Mouse (Mus musculus) bone marrow macrophage, adult 2 months (primary cell): Measurements from ENCODE around the gene Aldh1a2.
A peak's percentile ranks its signal among the peaks of the same experiment; 100 is the strongest.

Experiments used
- CTCF ChIP-seq: IDR thresholded peaks from 2 replicates; pipeline ENCODE4 v1.5.1; 2012; ENCODE audit warnings: low read depth, mild to moderate bottlenecking, low read length, moderate library complexity
- POLR2A ChIP-seq: IDR thresholded peaks from 2 replicates; pipeline ENCODE4 v1.6.1; 2012; ENCODE audit warnings: mild to moderate bottlenecking, low read depth, low read length, borderline replicate concordance

- TF ChIP-seq CTCF (peak; percentile 70), POLR2A (no peak)
Measured at GRCm38 (mm10) chr9:71188647-71189415, 26.8 kb upstream of the Aldh1a2 start.
